11 mouse cellular contexts compared by ENCODE assay signal in the genomic region with DNA sequence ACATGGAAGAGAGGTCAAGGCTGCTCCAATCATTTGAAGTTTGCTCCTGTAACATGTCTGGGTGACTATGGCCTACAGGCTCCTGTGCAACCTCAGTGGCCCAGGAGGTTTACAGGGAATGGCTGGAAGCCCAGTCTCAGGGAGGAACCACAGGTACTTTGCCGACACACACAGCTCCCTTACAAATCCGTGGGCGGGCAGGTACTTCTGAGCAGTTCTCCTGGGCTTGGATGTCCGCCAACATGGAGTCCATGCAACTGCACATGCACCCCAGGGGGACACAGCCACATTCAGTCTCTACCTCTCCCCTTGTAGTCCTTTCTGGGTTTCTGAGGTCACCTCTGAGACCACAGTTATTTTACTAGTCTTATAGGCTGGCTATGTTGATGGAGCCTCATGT.
"Had no signal": no experiment of that assay in that cellular context is flagged by ENCODE, and none has a peak within 500 bp of the region (broad histone marks: within the 10 kb centered on the region; RNA-seq: fewer than 3 reads in every experiment).

No protein-coding gene starts in this region.

- ATAC-seq: midbrain, embryonic 13.5 days had no signal

- H3K4me3 ChIP-seq: limb, embryonic 13.5 days; midbrain, embryonic 13.5 days; myocyte; neural tube, embryonic 15.5 days had no signal

- H3K27me3 ChIP-seq: limb, embryonic 13.5 days; midbrain, embryonic 13.5 days; neural tube, embryonic 15.5 days had no signal

- H3K36me3 ChIP-seq: midbrain, embryonic 13.5 days; neural tube, embryonic 15.5 days had no signal

- H3K9me3 ChIP-seq: limb, embryonic 13.5 days; midbrain, embryonic 13.5 days; neural tube, embryonic 15.5 days had no signal

- H3K27ac ChIP-seq: limb, embryonic 13.5 days; liver, embryonic 14.5 days; midbrain, embryonic 13.5 days; neural tube, embryonic 15.5 days had no signal

- H3K4me2 ChIP-seq: limb, embryonic 13.5 days; midbrain, embryonic 13.5 days; neural tube, embryonic 15.5 days had no signal

- H3K9ac ChIP-seq: limb, embryonic 13.5 days; liver, embryonic 14.5 days; midbrain, embryonic 13.5 days; neural tube, embryonic 15.5 days had no signal

- DNase-seq: kidney, postnatal 14 days; left cerebral cortex, postnatal 4 days; right cerebral cortex, adult 18-20 months; right cerebral cortex, postnatal 25 days; thymus, adult 18-20 months; thymus, postnatal 14 days had no signal
